Mouse (Mus musculus): Measurements from ENCODE around the gene Rgs7bp. TPM values are rescaled to one million over a fixed set of nuclear protein-coding genes. Genes with fewer than 3 reads are reported as not detected.

The Rgs7bp gene
- total and polyA plus RNA-seq, 2 experiments from 2014 or later, result 7.2 to 16.8 TPM

DNA sequence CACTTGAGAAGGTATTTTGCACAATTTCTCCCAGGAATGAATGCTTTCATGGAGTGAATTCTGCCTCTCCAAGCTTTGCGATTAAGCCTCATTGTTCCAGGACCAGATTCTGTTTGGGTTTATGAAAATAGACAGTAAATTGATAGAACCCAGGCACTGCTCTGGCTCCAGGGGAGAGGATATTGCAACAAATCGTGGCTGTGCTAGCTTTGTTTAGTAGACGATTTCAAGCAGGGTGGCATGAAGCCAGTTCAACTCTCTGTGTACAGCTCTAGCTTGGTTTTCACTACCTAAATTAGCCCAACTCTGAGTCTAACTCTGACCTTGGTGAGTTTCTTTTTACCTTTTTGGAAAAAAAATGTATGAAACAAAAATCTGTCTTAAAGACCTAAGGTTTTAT, 26.5 kb downstream of the Rgs7bp start:
- no peaks in the 10 kb centered on the region for H3K4me1 ChIP-seq (ENCODE audit: insufficient read depth, low read length)
- ATAC-seq (ENCODE audit: low FRiP score) (no peak), DNase-seq (ENCODE audit: low spot score) (no peak)
- no peak for TF ChIP-seq CTCF (IDR thresholded peaks at IDR 0.05)
- H3K9ac ChIP-seq (replicated peaks; ENCODE audit: low read length, poor library complexity, severe bottlenecking), result no peak overlapping the region
- no peak overlapping the region for H3K4me3 ChIP-seq (ENCODE audit: low read depth, low read length)
- no peak overlapping the region for H3K27ac ChIP-seq (ENCODE audit: low read depth, low read length)
- H3K36me3 ChIP-seq (ENCODE audit: insufficient read depth, low read length), result no peaks in the 10 kb centered on the region
- no peaks in the 10 kb centered on the region for H3K9me3 ChIP-seq (ENCODE audit: low read length)
- no peaks in the 10 kb centered on the region for H3K27me3 ChIP-seq (ENCODE audit: insufficient read depth, low read length)
- H3K4me2 ChIP-seq (ENCODE audit: low read depth, low read length, poor library complexity, severe bottlenecking), result no peak overlapping the region
- WGBS, result 71% methylated on average over 3 of the region's 3 CpGs

DNA sequence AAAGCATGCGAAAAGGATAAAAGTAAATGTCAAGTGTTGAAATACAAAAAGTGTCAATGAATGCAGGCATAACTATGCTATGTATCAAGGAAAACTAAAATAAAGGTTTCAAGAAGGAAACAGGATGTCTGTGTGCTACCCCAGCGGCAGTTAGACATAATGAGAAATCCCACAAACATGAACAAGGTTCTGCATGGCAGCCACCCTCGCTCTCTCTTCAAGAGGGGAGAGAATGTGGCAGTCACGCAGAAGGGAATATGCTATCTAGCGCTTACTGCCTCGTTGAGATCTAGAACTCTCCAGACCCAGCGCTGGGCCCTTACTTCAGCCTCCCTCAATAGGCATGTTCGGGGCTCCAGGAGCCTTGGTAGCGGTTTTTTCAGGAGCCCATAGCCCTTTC, 38.2 kb downstream of the Rgs7bp start:
- no peak for TF ChIP-seq CTCF (IDR thresholded peaks at IDR 0.05)
- Histone ChIP-seq H3K4me3 (ENCODE audit: low read depth, low read length) (no peak overlapping the region), H3K27ac (ENCODE audit: low read depth, low read length) (no peak overlapping the region), H3K4me2 (ENCODE audit: low read depth, low read length, poor library complexity, severe bottlenecking) (no peak overlapping the region), H3K36me3 (ENCODE audit: insufficient read depth, low read length) (no peaks in the 10 kb centered on the region), H3K27me3 (ENCODE audit: insufficient read depth, low read length) (no peaks in the 10 kb centered on the region), H3K9ac (replicated peaks; ENCODE audit: low read length, poor library complexity, severe bottlenecking) (no peak overlapping the region), H3K4me1 (ENCODE audit: insufficient read depth, low read length) (no peaks in the 10 kb centered on the region), H3K9me3 (ENCODE audit: low read length) (no peaks in the 10 kb centered on the region)
- WGBS, result 84% methylated on average over 9 of the region's 9 CpGs
- no peak for ATAC-seq (ENCODE audit: low FRiP score)
- no peak for DNase-seq (ENCODE audit: low spot score)

DNA sequence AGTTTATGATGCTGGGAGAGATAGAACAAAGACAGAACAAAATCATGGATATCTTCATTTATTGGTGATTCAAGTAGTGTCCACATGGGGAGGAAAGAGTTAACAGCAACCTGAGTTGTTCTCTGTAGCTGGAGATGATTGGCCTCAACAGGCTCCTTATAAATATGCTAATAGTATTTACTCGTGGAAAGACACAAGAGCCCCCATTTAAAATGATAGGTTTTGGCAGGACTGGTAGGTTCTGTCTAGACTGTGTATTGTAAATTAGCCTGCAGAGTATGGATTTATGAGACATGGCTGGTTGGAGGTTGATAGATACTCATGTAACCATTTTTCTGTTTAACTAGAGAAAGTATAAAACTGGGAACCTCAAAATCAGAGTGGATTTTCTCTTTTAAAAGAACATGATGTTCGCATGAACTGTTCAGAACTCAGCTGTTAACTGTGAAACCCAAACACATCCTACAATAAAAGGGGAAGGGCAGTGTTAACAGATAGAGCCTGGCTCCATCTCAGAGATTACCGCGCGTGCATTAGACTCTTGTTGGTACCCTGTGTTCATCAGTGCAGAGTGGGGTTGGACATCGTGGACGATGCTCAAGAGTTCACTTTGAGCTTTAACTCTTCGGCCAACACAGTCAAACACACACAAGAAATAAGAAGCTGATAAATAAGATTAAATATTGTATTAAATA, 38.9 kb downstream of the Rgs7bp start:
- Histone ChIP-seq H3K27ac (ENCODE audit: low read depth, low read length) (no peak overlapping the region), H3K4me2 (ENCODE audit: low read depth, low read length, poor library complexity, severe bottlenecking) (no peak overlapping the region), H3K9me3 (ENCODE audit: low read length) (no peaks in the 10 kb centered on the region), H3K27me3 (ENCODE audit: insufficient read depth, low read length) (no peaks in the 10 kb centered on the region), H3K4me1 (ENCODE audit: insufficient read depth, low read length) (no peaks in the 10 kb centered on the region), H3K9ac (replicated peaks; ENCODE audit: low read length, poor library complexity, severe bottlenecking) (no peak overlapping the region), H3K4me3 (ENCODE audit: low read depth, low read length) (no peak overlapping the region), H3K36me3 (ENCODE audit: insufficient read depth, low read length) (no peaks in the 10 kb centered on the region)
- DNase-seq (ENCODE audit: low spot score) (peak; percentile 21), ATAC-seq (ENCODE audit: low FRiP score) (no peak)
- 65% methylated on average over 8 of the region's 8 CpGs for WGBS
- TF ChIP-seq CTCF (IDR thresholded peaks at IDR 0.05), result no peak

DNA sequence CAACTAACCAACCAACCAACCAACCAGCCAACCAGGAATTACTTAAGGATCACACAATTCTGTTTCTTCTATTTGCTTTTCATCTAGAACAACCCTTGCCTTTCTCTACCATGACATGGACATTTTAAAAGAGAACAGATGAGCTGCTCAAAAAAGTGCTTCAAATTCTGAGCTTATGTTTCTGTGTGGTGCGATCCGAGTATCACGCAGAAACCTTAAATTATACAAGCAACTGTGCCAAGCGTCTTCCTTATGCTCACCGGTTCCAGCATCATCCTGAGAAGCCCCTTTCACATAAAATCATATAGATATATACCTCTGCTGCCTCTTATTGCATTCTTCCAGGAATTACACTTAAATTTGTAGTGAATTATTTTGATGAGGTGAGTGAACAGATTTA, 43.4 kb downstream of the Rgs7bp start:
- no peak overlapping the region for H3K27ac ChIP-seq (ENCODE audit: low read depth, low read length)
- no peaks in the 10 kb centered on the region for H3K36me3 ChIP-seq (ENCODE audit: insufficient read depth, low read length)
- no peak for TF ChIP-seq CTCF (IDR thresholded peaks at IDR 0.05)
- no peaks in the 10 kb centered on the region for H3K4me1 ChIP-seq (ENCODE audit: insufficient read depth, low read length)
- H3K4me2 ChIP-seq (ENCODE audit: low read depth, low read length, poor library complexity, severe bottlenecking), result no peak overlapping the region
- H3K27me3 ChIP-seq (ENCODE audit: insufficient read depth, low read length), result no peaks in the 10 kb centered on the region
- no peak for DNase-seq (ENCODE audit: low spot score)
- no peak overlapping the region for H3K4me3 ChIP-seq (ENCODE audit: low read depth, low read length)
- ATAC-seq (ENCODE audit: low FRiP score), result no peak
- 93% methylated on average over 5 of the region's 5 CpGs for WGBS
- no peaks in the 10 kb centered on the region for H3K9me3 ChIP-seq (ENCODE audit: low read length)
- no peak overlapping the region for H3K9ac ChIP-seq (replicated peaks; ENCODE audit: low read length, poor library complexity, severe bottlenecking)

DNA sequence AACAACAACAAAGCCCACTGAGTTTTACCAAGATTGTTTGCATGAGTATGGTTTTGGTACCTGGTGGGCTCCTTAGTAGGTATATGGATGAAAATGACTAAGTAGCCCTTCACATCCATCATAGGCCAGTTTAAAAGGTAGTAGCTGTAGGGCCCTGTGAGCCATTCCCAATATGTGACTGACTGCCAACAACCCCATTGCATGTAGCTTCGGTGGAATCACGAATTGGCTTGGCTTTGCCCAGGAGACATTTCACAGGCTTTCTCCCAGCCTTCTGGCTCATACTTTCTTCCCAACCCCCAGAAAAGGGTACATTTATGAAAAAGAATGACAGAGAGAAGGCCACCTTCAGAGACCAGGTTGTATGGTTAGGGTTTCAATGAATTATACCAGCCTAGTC, 45.8 kb downstream of the Rgs7bp start:
- Histone ChIP-seq H3K27ac (ENCODE audit: low read depth, low read length) (no peak overlapping the region), H3K4me2 (ENCODE audit: low read depth, low read length, poor library complexity, severe bottlenecking) (no peak overlapping the region), H3K27me3 (ENCODE audit: insufficient read depth, low read length) (no peaks in the 10 kb centered on the region), H3K4me1 (ENCODE audit: insufficient read depth, low read length) (no peaks in the 10 kb centered on the region), H3K4me3 (ENCODE audit: low read depth, low read length) (no peak overlapping the region), H3K9ac (replicated peaks; ENCODE audit: low read length, poor library complexity, severe bottlenecking) (no peak overlapping the region), H3K9me3 (ENCODE audit: low read length) (no peaks in the 10 kb centered on the region), H3K36me3 (ENCODE audit: insufficient read depth, low read length) (no peaks in the 10 kb centered on the region)
- TF ChIP-seq CTCF (IDR thresholded peaks at IDR 0.05), result no peak
- no peak for ATAC-seq (ENCODE audit: low FRiP score)
- WGBS, result 97% methylated on average over 2 of the region's 2 CpGs
- no peak for DNase-seq (ENCODE audit: low spot score)

DNA sequence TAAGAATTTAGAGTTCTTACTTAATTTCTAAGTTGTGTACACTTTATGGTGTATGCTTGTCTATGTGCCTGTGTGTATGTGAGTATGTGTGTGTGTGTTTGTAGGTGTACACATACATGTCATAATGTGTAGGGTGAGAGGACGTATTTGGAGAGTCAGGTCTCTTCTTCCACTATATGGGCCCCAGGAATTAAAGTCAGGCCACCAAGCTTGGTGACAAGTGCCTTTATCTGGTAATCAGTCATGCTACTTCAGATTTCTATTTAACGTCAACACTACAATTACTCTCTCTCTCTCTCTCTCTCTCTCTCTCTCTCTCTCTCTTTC, 51.9 kb downstream of the Rgs7bp start:
- ATAC-seq (ENCODE audit: low FRiP score) (no peak), DNase-seq (ENCODE audit: low spot score) (no peak)
- Histone ChIP-seq H3K9me3 (ENCODE audit: low read length) (no peaks in the 10 kb centered on the region), H3K27ac (ENCODE audit: low read depth, low read length) (0 out of 2 replicates have a peak overlapping the region, but pooled peaks have one; percentile 38), H3K4me2 (ENCODE audit: low read depth, low read length, poor library complexity, severe bottlenecking) (no peak overlapping the region), H3K36me3 (ENCODE audit: insufficient read depth, low read length) (no peaks in the 10 kb centered on the region), H3K9ac (replicated peaks; ENCODE audit: low read length, poor library complexity, severe bottlenecking) (no peak overlapping the region), H3K4me3 (ENCODE audit: low read depth, low read length) (no peak overlapping the region), H3K27me3 (ENCODE audit: insufficient read depth, low read length) (no peaks in the 10 kb centered on the region), H3K4me1 (ENCODE audit: insufficient read depth, low read length) (0 out of 2 replicates have a peak, but pooled peaks cover 6% of the 10 kb centered on the region)
- TF ChIP-seq CTCF (IDR thresholded peaks at IDR 0.05), result no peak
- 54% methylated on average over 2 of the region's 2 CpGs for WGBS
